Mouse (Mus musculus): ENCODE data around the gene Catsper4. TPM values are rescaled to one million over a fixed set of nuclear protein-coding genes. Genes with fewer than 3 reads are reported as not detected.
A peak's percentile ranks its signal among the peaks of the same experiment; 100 is the strongest.
"Not testable (repeated sequence)": the region's sequence is repeated elsewhere in the genome, so short reads cannot be mapped to it uniquely, and the experiment has no call there.

Catsper4 gene
- 0.19 TPM in 1 of 2 replicates, not detected in the other for polyA plus RNA-seq (2015; fragmentation: Nextera tagmentation; extraction: Ambion mirVana)

DNA sequence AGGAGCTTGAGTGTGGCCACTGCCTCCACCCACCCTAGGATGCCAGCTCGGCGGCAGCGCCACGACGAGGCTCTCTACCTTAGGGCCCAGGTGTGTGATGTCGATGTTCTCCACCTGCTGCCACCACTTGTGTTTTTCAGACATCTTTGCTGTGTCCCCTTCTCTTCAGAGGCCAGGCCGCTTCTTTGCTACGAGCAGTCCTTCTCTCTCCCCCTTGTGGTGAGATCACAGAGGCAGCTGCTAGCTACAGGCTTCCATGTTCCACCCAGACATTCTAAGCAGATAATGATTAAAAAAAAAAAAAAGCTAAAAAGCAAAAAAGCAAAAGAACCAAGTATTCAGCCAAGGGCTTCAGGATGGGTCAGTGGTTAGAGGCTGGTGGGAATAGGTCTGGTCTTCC is at the start of gene Catsper4:
Gene Catsper4 (minus strand): TSS at position 190 of the 400 bp plus-strand sequence.
- no peak within 1 kb of the TSS for H3K4me2 ChIP-seq (replicated peaks)
- H3K27me3 ChIP-seq = no peaks in the 10 kb centered on the region
- 69% methylated on average over 8 of the region's 8 CpGs for WGBS
- no peaks in the 10 kb centered on the region for H3K36me3 ChIP-seq
- H3K9ac ChIP-seq = no peak within 1 kb of the TSS
- no peak within 1 kb of the TSS for H3K27ac ChIP-seq (replicated peaks)
- ATAC-seq (ENCODE audit: insufficient number of reproducible peaks, low FRiP score, low TSS enrichment, low read depth) = no peak
- no peaks in the 10 kb centered on the region for H3K9me3 ChIP-seq (replicated peaks)
- H3K4me3 ChIP-seq (replicated peaks) = no peak within 1 kb of the TSS
- H3K4me1 ChIP-seq = no peaks in the 10 kb centered on the region

DNA sequence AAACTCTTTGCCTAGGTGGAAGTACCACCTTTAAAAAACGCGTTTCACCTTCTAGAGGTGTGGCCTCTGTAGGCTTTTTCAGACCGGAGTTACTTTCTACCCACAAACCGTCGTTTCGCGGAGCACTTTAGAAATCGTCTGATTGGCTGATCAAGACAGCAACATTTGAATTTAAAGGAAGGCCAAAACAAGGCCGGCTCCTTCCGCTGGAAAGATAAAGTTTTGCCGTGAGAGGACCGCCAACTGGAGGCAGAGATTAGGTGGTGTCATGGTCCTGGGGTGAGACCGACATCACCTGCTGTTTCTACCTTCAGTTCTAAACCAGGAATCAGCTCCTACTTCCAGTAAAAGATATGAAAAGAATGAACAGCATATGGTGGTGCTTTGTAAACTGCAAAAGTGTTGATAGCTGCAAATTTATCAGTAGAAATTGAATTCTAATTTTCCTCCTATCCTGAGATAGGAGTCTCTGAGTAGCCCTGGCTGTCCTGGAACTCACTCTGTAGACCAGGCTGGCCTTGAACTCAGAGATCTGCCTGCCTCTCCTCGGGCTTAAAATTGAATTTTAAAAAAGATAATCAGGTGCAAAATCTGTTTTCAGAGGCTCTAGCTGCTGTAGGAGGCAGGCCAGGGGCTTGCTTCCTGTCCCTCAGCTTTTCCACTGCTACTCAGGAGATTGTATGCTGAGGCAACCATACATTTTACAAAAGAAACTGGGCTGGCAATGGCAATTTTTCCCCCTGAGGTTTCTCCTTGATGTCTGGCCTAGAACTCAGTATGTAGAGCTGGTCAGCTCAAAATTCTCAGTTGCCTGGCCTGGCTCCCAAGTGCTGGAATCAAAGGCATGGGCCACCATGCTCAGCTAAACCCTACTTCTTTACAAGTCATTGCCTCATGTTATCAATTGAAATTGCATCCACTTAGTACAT is 46.5 kb upstream of the Catsper4 start:
- Histone ChIP-seq H3K27ac (replicated peaks) (peak overlapping the region; percentile 14), H3K27me3 (no peaks in the 10 kb centered on the region), H3K4me2 (replicated peaks) (peak overlapping the region; percentile 42), H3K9ac (no peak overlapping the region), H3K4me1 (peaks cover 6% of the 10 kb centered on the region; the same call in 1 of the 2 replicates), H3K9me3 (replicated peaks) (no peaks in the 10 kb centered on the region), H3K4me3 (replicated peaks) (peak overlapping the region; percentile 26), H3K36me3 (peaks cover 19% of the 10 kb centered on the region)
- WGBS = 4% methylated on average over 14 of the region's 14 CpGs
- 0 out of 2 replicates have a peak, but pooled peaks have one; percentile 39 for ATAC-seq (ENCODE audit: insufficient number of reproducible peaks, low FRiP score, low TSS enrichment, low read depth)

DNA sequence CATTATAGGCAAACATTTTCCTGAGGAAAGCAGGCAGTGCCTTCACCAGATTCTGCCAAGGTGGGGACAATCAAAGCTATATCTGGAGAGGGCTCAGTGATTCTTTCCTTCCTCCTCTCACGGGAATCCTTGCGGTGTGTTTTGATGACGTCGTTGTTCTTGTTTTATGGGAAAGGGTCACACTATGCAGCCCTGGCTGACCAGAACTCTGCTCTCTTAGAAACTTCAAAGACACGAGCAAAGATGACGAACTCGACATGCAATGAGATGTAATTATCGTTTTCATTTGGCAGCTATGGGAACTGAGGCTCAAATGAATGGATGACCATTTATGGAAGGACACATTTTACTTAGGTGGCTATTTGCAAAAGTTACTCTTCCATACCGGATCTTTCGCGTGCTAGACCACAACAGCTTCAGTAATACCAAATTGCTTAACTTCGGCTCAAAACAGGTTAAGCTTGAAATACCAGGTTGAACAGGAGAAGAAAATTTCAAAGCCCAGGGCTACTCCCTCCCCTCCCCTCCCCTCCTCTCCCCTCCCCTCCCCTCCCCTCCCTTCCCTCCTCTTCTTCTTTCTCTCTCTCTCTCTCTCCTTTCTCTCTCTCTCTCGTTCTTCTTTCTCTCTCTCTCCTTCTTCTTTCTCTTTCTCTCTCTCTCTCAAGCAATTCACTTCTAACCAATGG is 45.7 kb upstream of the Catsper4 start:
- H3K4me2 ChIP-seq (replicated peaks) = peak overlapping the region; percentile 42
- 0 out of 2 replicates have a peak overlapping the region, but pooled peaks have one; percentile 3 for H3K9ac ChIP-seq
- H3K36me3 ChIP-seq = peaks cover 13% of the 10 kb centered on the region
- H3K4me1 ChIP-seq = peaks cover 6% of the 10 kb centered on the region; the same call in 1 of the 2 replicates
- peak overlapping the region; percentile 26 for H3K4me3 ChIP-seq (replicated peaks)
- H3K27ac ChIP-seq (replicated peaks) = no peak overlapping the region
- H3K9me3 ChIP-seq (replicated peaks) = no peaks in the 10 kb centered on the region
- no peaks in the 10 kb centered on the region for H3K27me3 ChIP-seq
- WGBS = 20% methylated on average over 12 of the region's 13 CpGs
- ATAC-seq (ENCODE audit: insufficient number of reproducible peaks, low FRiP score, low TSS enrichment, low read depth) = no peak

DNA sequence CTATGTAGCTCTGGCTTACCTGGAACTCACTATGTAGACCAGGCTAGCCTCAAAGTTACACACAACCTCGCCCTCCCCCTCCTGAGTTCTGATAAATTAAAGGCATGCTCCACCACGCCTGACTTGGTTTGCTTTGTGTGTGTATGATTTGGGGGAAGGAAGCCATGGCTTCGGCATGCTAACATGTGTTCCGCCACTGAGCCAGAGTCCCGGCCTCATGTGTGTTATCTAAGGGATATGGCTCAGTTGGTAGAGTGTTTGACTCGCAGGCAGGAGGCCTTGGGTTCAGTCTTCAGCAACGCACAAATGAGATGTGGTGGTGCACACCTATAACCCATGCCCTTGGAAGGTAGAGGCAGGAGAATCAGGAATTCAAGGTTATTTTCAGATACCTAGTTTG is 44.8 kb upstream of the Catsper4 start:
- 82% methylated on average over 7 of the region's 7 CpGs for WGBS
- ATAC-seq (ENCODE audit: insufficient number of reproducible peaks, low FRiP score, low TSS enrichment, low read depth) = no peak
- no peak overlapping the region for H3K4me2 ChIP-seq (replicated peaks)
- H3K36me3 ChIP-seq = peaks cover 5% of the 10 kb centered on the region
- no peak overlapping the region for H3K9ac ChIP-seq
- H3K27me3 ChIP-seq = no peaks in the 10 kb centered on the region
- no peak overlapping the region for H3K27ac ChIP-seq (replicated peaks)
- peaks cover 6% of the 10 kb centered on the region; the same call in 1 of the 2 replicates for H3K4me1 ChIP-seq
- H3K9me3 ChIP-seq (replicated peaks) = no peaks in the 10 kb centered on the region
- H3K4me3 ChIP-seq (replicated peaks) = no peak overlapping the region

GRCm38 (mm10) chr4:134269622-134270021 is 42.4 kb upstream of the Catsper4 start:
- H3K9me3 ChIP-seq (replicated peaks); H3K4me3 ChIP-seq (replicated peaks); H3K36me3 ChIP-seq; H3K27me3 ChIP-seq; H3K4me1 ChIP-seq; ATAC-seq (ENCODE audit: insufficient number of reproducible peaks, low FRiP score, low TSS enrichment, low read depth); H3K27ac ChIP-seq (replicated peaks); H3K9ac ChIP-seq; H3K4me2 ChIP-seq (replicated peaks): not testable (repeated sequence)

DNA sequence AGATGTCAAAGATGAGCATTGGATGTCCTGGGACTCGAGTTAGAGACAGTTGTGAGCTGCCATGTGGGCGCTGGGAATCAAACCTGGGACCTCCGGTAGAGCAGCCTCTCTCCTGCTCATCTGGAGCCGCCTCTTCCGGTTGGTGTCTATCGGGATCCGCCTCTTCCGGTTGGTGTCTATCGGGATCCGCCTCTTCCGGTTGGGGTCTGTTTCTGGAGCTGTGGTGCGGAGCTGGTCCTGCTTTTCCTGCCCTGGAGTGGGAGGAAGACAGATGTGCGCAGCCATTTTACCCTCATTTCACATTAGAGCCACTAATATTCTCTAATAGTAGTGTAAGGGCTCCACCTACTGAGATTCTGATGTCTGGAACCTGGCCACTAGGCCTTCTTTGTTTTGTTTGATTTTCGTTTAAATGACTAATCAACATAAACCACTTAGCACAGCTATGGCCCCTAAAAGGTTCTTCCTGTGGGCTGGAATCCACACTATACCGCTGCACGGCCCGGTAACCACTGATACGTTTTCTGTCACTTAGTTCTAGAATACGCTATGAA is 41.0 kb upstream of the Catsper4 start:
- H3K9ac ChIP-seq = no peak overlapping the region
- 85% methylated on average over 19 of the region's 19 CpGs for WGBS
- H3K36me3 ChIP-seq = no peaks in the 10 kb centered on the region
- ATAC-seq (ENCODE audit: insufficient number of reproducible peaks, low FRiP score, low TSS enrichment, low read depth) = no peak
- no peaks in the 10 kb centered on the region for H3K27me3 ChIP-seq
- no peaks in the 10 kb centered on the region for H3K9me3 ChIP-seq (replicated peaks)
- no peak overlapping the region for H3K4me3 ChIP-seq (replicated peaks)
- no peak overlapping the region for H3K4me2 ChIP-seq (replicated peaks)
- H3K4me1 ChIP-seq = peaks cover 6% of the 10 kb centered on the region; the same call in 1 of the 2 replicates
- no peak overlapping the region for H3K27ac ChIP-seq (replicated peaks)

GRCm38 (mm10) chr4:134265860-134266585 is 38.8 kb upstream of the Catsper4 start:
- Histone ChIP-seq H3K27me3 (no peaks in the 10 kb centered on the region), H3K4me3 (replicated peaks) (no peak overlapping the region), H3K9ac (no peak overlapping the region), H3K4me2 (replicated peaks) (no peak overlapping the region), H3K36me3 (no peaks in the 10 kb centered on the region), H3K4me1 (no peaks in the 10 kb centered on the region), H3K9me3 (replicated peaks) (no peaks in the 10 kb centered on the region), H3K27ac (replicated peaks) (no peak overlapping the region)
- no peak for ATAC-seq (ENCODE audit: insufficient number of reproducible peaks, low FRiP score, low TSS enrichment, low read depth)
- WGBS = 47% methylated on average over 9 of the region's 9 CpGs

DNA sequence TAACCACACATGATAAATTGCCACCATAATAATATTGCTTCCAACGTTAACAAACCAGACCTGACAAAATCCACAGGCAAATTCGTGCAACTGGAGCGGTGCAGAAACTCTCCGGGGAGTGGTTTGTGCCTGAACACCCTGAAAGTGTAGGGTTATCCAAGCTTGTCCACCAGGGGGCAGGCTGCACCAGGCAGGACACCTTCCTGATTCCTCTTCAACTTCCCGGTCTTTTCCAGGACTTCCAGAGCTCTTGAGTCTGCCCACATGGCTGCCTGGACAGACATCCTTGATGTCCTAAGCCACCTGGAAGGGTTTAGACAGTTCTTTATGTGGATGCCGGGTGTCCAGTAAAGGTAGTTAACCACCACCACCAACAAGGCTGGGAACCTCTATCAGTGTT is 36.0 kb upstream of the Catsper4 start:
- Histone ChIP-seq H3K9me3 (replicated peaks) (no peaks in the 10 kb centered on the region), H3K4me1 (no peaks in the 10 kb centered on the region), H3K27me3 (no peaks in the 10 kb centered on the region), H3K36me3 (no peaks in the 10 kb centered on the region), H3K4me2 (replicated peaks) (no peak overlapping the region), H3K9ac (no peak overlapping the region), H3K4me3 (replicated peaks) (no peak overlapping the region), H3K27ac (replicated peaks) (no peak overlapping the region)
- no peak for ATAC-seq (ENCODE audit: insufficient number of reproducible peaks, low FRiP score, low TSS enrichment, low read depth)
- 30% methylated on average over 6 of the region's 6 CpGs for WGBS

- Histone ChIP-seq H3K27ac (replicated peaks) (no peak overlapping the region), H3K4me2 (replicated peaks) (no peak overlapping the region), H3K9me3 (replicated peaks) (no peaks in the 10 kb centered on the region), H3K9ac (no peak overlapping the region), H3K4me3 (replicated peaks) (no peak overlapping the region), H3K27me3 (peaks cover 30% of the 10 kb centered on the region), H3K36me3 (no peaks in the 10 kb centered on the region), H3K4me1 (peaks cover 36% of the 10 kb centered on the region)
- ATAC-seq (ENCODE audit: insufficient number of reproducible peaks, low FRiP score, low TSS enrichment, low read depth) = no peak
- WGBS = 58% methylated on average over 11 of the region's 11 CpGs
These were observed 31.2 kb upstream of the Catsper4 start for GRCm38 (mm10) chr4:134258354-134258753.

GRCm38 (mm10) chr4:134257198-134258009 is 30.2 kb upstream of the Catsper4 start:
- Histone ChIP-seq H3K9me3 (replicated peaks) (no peaks in the 10 kb centered on the region), H3K27me3 (peaks cover 40% of the 10 kb centered on the region), H3K9ac (no peak overlapping the region), H3K36me3 (no peaks in the 10 kb centered on the region), H3K4me1 (peaks cover 37% of the 10 kb centered on the region), H3K27ac (replicated peaks) (no peak overlapping the region), H3K4me3 (replicated peaks) (no peak overlapping the region), H3K4me2 (replicated peaks) (no peak overlapping the region)
- no peak for ATAC-seq (ENCODE audit: insufficient number of reproducible peaks, low FRiP score, low TSS enrichment, low read depth)
- WGBS = 18% methylated on average over 11 of the region's 11 CpGs

Measured in embryonic facial prominence, embryonic 15.5 days (tissue).